Mouse (Mus musculus): ENCODE measurements around the gene Olfr116.

The Olfr116 gene

DNA sequence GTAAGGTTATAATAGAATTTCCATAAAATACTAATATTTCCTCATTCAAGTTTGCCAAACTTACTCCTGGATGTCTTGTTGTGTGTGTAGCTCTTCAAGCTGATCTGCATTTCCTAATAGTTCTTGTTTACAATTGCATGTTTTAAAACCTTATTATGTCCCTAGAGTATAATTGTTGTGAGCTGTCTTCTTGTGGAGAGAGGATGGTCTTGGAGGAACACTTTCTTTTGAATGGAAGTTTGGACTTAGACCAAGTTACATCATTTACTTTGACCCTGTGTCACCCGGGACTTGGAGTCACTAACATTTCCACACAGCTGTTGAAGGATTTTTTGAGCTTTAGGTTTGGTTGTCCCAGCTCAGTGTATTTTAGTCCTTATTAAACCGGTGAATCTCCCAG lies at the start of gene Olfr116, which contains the start of gene Olfr115:
Gene Olfr116 (minus strand): TSS at position 191 of the 400 bp plus-strand sequence.
Gene Olfr115 (minus strand): TSS at position 101 of the 400 bp plus-strand sequence.
- no peak for DNase-seq

DNA sequence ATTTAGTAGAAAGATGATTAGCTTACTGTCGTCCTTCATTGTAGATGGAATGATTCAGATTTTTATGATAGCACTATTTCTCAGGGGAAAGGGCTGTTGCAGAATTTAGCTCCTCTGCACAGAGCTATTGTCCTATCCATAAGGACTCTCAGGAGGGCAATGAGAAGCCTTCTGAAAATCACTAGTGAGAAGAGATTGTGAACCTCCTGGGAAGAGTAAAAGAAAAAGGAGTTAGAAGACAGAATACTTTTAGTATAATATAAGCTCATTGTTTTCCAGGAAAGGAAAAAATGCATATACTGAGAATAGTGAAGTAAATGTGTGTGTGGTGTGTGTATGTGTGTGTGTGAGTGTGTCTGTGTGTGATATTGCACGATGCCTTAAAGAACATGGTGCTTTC lies 39.7 kb upstream of the Olfr116 start, which contains the start of gene Olfr118:
Gene Olfr118 (plus strand): TSS at position 301 of the 400 bp plus-strand sequence.
- no peak for DNase-seq

DNA sequence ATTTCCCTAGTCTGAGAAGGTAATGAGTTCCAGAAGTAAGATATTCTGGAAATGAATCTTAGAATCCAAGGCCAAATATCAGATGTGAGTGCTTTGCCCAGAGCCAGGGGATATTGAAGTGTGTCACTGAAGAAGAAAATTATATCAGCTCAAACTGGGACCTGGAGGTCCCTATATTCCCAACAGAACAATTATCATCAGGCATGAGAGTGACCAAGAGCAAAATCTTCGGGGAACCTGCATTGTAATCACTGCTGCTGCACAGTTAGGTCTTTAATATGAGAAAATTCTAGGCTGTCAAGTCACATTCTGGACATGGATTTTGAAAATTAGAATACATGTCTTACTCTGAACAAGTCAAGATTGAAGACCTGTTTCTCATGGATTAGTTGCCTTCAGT lies 36.7 kb upstream of the Olfr116 start, which contains the start of gene Olfr117:
Gene Olfr117 (minus strand): TSS at position 101 of the 400 bp plus-strand sequence.
- no peak for DNase-seq

DNA sequence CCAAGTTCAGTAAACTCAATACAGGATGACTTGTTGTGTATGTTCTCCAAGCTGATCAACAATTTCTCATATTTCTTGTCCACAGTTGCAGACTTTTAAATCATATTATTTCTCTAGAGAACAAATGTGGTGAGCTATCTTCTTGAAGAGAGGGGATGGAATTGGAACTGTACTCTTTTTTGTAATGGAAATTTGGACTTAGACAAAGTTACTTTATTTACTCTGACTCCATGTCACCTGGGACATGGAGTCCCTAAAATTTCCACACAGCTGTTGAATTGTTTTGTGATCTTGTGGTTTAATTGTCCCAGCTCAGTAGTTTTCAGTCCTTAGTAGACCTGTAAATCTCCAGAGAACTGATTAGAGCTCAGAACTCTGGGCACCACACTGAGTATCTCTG lies 34.4 kb downstream of the Olfr116 start, which contains the start of gene Olfr114:
Gene Olfr114 (minus strand): TSS at position 101 of the 400 bp plus-strand sequence.
- DNase-seq = no peak

DNA sequence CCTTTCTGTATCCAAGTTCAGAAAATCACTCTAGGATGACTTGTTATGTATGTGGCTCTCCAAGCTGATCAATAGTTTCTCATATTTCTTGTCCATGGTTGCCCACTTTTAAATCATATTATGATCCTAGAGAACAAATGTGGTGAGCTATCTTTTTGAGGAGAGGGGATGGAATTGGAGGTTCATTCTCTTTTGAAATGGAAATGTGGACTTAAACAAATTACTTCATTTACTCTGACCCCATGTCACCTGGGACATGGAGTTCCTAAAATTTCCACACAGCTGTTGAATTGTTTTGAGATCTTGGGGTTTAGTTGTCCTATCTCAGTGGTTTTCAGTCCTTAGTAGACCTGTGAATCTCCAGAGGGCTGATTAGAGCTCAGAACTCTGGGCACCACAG lies 49.4 kb downstream of the Olfr116 start, which contains the start of gene Olfr113:
Gene Olfr113 (minus strand): TSS at position 101 of the 400 bp plus-strand sequence.
- DNase-seq = no peak
